Mouse (Mus musculus): ENCODE measurements around the gene Mest.

The Mest gene

DNA sequence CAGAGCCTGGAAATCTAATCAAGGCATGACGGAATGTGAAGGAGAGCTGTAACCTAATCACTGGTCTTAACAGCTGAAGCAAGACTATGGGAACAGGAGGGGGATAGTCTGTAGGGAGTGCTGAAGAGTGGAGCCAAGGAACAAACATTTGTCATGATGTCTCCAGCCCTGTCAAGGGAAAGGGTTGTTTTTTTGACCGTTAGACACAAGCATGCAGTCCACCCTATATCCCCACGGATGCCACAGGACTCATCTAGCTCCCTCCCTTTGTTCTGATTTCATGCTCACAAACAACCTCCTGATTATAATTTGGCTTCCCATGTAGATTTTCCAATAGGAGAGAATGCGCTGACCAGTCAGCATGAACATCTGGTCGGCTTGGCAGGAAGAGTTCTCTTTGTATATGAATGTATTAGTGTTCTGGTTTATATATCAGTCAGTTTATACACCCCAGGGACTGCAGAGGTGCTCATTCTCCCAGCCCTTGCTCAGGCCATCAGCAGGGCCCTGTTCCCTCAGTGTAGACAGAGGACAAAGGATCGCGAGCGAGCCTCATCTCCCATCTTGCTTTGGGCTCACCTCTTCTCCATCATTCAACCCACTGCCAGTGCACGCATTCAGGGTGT is 19.3 kb upstream of the Mest start:
- no peak for DNase-seq (ENCODE audit: extremely low spot score, low spot score)

DNA sequence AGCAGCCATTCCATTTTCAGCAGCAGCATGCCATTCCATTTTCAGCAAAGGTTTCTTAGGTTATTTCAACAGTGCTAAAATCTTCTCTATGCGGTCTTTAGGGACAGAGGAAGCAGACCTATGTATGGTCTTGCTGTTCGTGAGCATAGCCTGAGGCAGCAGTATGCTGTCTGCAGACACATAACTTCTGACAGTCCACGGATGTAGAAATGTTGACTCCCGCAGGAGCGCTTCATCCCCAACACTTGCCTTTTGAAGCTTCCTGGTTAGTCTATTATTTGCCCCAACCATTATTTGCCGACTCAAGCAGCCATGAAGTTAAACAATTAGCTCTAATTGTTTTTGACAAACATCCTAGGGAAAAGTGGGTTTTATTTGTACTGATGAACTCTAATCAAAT is 14.2 kb upstream of the Mest start:
- no peak for DNase-seq (ENCODE audit: extremely low spot score, low spot score)

DNA sequence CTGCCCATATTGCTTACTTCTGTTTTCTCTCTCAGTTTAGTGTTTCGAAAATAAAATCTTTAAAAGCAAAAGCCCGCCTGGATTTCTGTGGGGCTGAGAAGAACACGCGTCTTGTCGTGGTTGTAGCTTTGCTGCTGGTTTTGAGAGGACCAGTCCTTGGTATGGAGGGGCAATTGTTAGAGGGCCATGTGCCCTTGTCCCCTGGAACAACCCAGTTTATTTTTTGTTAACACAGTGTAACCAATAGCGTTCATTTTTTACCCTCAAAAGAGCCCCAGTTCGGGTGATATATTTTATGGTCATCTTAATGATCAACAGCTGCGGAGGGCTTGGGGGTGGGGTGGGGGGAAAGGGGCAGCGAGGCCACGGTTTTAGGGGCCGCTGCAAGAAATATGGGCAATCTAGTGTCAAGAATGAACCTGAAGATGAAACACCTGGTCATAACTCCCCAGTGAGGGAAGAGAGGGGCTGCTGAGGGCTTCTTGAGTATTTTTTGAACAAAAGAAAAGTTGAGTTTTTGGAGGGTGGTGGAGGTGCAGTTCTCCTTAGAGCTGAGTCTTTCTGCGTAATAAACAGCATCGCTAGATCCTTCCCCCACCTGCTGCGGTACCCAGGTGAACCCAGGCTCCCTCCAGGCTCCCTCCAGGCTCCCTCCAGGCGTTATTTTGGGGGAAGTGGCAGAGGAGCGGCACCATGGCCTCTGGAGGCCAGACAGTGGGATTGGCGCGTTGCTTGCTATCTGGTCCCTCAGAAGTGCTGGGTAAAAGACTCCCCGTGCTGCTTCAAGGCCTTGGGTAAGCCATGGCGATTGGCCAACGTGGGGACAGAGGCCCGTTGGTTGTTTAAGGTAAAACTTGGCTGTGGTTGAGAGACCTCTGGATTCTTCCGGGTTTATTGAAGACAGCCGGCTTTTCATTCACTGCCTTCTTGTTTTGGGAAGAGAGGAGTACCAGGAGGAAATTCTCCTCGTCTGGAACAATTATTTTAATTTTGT is 12.7 kb upstream of the Mest start:
- DNase-seq (ENCODE audit: extremely low spot score, low spot score), result no peak

DNA sequence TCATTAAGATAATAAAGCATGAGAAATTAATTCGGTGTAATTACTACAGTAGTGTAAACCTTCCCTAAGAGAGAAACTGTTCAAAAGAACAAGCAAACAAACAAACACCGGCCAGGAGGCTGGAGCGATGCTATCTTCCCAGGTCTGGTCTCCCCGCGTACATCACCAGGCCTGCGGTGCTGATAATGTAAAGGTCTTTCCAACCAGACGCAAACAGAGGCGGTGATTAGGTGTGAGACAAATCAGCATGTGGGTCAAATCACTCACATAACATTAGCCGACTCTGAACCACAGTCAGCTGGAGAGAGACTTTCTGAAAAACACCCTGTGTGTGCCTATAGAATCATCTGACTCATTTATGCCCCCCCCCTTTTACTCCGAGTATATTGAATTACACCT is 12.0 kb upstream of the Mest start:
- DNase-seq (ENCODE audit: extremely low spot score, low spot score), result no peak

DNA sequence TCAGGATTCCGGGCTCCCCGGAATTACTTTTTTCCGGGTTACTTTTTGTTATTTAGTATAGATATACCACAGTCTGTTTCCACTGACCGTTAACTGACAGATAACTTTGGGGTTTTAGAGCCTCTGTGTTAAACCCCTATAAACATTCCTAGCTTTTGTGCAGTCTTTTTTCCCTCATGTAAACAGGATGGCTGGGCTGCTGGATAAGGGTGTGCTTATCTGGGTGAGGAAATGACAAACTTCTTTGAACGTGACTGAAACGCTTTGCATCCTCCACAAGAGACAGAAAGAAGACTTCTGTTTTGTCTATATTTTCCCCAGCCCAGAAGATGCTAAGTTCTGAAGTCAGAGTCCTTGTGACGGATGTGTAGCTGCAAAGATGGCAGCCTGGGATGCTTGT is 10.9 kb upstream of the Mest start:
- no peak for DNase-seq (ENCODE audit: extremely low spot score, low spot score)

DNA sequence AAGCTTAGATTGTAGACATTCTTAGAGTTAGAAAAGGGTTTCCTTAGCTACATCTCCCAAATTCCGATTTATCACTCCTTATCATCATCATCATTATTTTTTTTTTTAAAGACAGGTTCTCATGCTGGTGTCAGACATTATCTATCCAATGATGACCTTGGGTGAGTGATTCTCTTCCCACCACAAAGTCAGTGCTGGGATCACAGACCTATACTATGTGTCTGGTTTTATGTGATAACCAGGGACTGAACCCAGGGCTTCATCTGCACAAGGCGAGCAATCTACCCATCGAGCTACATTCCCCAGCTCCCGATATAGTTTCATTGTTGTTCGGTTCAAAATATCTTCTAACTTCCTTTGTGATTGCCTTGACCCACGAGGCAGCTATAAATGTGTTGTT is 9.9 kb upstream of the Mest start:
- DNase-seq (ENCODE audit: extremely low spot score, low spot score), result no peak

DNA sequence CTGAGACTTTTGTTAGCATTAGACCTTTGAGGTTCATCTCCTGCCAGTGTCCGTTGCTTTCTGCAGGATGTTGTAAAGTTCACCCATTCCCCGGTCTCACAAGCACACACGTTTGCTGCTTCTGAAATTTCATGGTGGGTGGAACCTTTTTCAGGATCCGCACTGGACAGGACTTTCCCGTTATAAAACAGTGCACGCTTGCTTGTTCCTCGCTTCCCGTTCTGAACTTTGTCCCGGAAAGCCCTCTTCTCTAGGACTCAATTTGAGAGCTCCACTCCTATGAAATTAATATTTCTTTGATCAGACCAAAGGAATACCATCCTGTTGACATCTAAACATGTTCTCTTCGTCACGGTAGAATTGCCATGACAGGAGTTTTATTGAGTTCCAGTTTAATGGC is 9.5 kb upstream of the Mest start:
- DNase-seq (ENCODE audit: extremely low spot score, low spot score), result no peak

DNA sequence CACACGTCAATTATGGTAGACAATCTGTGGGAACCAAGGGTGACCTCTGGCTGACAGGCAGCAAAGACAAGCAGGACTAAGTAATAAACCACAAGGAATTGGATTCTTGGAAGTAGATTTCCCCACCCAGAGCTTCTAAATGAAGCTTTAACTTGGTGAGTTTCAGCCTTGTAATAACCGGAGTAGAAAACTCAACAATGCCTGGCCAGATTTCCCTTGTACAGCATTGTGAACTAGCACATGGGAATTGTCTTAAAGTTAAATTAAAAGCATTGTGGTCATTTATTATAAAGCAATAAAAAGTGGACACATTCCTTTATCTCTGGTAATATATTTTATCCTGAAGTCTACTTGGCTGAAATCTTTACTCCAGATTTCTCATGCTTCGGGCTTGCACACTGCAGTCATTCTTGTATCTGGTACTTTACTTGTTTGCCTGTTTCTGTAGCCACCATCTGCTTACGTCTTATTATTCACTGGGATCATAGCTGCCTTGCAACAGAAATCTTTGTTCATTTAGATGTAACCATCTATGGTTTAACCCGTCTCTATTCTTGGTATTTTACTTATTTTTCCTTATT is 8.4 kb upstream of the Mest start:
- no peak for DNase-seq (ENCODE audit: extremely low spot score, low spot score)

DNA sequence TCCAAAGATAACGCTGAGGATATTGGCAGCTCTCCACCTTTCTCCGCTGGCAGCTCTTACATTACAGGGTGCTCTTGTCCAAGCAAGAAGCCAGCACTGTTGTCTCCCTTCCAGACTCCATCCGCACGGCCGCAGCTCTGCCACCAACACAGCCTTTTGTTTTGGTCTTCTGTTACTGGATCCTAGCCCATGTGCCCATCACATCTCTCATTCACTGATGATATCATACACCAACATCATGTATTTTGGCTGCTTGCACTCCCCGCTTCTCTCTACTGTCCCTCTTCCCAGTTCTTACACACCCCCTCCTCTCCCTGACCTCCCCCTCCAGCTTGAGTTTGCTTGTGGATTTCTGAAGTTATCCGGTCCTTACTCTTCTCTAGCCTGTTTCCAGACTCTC is 6.6 kb upstream of the Mest start:
- DNase-seq (ENCODE audit: extremely low spot score, low spot score), result no peak

DNA sequence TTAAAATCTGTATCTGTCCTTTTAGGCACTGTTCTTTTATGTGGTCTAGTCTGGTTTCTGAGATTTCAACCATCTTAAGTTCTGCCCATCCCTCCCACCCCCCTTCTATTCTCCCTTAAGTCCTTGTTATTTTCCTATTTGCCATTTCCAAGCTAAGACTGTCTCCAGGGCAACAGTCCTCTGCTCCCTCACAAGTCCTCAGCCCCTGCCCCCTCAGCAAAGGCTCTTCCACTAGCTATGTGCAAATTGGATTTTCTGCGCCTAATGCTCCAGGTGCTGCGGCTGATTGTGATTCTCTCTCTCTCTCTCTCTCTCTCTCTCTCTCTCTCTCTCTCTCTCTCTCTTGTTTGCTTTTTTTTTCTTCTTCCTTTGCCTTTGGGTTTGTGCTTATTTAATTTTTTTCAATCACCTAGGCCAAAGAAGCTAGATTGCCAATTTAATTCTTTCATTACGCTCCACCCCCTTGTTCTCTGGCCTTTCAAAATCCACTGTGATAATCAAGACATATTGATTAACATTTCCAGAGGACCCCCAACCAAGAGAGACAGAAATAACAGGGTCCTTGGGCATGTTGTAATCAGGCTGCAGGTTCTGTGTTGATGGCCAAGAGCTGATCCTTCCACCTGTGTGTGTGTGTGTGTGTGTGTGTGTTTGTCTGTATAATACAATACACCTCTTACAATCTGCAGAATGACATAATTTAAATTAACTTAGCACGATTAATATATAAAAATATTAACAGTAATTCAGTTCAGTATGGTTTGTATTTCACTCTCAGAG is 772 bp upstream of the Mest start:
- no peak for DNase-seq (ENCODE audit: extremely low spot score, low spot score)

DNA sequence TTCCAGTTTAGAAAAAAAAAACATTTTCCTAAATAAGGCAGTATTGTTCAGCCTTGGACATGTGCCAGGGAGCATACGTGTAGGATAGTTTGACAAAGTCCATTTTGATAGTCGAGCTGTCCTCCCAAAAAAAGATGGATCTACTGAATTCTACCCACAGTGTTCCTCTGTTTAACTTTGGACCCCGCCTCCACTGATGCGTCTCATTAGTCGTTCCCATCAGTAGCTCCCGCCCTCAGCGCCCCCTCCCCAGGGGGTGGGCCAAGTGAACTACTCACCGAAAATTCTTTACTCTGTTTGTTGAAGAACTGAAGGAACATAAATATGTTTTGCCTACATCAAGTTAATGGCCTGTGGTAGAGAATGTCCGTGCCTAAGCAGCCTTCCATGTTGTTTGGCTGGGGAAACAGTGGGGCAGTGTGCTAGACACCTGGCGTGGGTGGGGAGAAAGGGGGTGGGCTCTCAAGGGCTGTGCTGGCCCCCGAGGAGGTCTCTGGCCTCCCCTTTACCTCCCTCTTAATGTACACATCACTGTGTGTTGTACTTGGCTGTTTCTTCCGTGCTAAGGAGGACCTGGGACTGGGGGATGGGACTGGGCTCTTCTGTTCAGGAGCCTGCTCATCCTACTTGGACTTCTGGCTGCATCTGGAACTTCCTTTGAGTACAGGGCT is 7.1 kb downstream of the Mest start:
- no peak for DNase-seq (ENCODE audit: extremely low spot score, low spot score)

DNA sequence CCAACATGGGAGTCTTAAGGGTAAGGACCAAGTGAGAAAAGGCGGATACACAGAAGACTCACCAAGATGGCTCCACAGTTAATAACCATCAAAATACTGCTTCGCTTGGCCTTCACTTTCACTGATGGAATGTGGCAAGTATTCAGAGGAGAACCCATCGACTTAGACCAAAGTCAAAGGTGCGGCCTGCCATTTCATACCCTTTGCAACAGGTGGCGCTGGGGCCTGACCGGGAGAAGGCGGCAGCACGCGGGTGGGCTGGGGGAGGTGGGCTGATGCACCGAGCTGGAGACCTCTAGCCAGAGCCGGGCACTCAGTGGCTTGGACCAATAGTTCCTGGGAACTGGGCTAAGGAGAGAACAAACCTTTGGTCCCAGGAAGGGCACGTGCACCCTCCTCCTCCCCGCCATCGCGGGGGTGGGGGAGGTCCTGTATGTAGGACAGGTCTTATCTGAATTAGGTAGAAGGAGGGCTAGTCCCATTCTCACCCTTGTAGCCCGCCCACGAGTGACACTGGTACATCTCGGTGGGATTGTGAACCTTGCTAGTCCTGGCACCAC is 9.3 kb downstream of the Mest start:
- DNase-seq (ENCODE audit: extremely low spot score, low spot score), result no peak

DNA sequence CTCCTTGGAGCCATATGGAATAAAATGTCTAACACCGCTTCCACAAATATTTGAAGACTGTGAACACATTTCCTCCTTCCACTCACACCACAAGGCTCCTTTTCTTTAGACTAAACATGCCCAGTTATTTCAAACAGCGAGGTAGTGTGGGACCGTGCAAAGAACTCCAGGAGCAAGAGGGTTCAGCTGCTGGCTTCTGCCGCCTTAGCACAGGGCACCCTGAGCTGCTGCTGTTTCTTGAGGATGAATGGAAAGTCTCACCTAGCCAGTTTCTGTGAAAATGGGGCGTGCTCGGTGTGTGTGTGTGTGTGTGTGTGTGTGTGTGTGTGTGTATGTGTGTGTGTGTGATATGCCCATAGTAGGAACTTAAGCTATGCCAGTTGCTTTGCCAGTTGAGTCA is 11.1 kb downstream of the Mest start:
- DNase-seq (ENCODE audit: extremely low spot score, low spot score), result no peak

DNA sequence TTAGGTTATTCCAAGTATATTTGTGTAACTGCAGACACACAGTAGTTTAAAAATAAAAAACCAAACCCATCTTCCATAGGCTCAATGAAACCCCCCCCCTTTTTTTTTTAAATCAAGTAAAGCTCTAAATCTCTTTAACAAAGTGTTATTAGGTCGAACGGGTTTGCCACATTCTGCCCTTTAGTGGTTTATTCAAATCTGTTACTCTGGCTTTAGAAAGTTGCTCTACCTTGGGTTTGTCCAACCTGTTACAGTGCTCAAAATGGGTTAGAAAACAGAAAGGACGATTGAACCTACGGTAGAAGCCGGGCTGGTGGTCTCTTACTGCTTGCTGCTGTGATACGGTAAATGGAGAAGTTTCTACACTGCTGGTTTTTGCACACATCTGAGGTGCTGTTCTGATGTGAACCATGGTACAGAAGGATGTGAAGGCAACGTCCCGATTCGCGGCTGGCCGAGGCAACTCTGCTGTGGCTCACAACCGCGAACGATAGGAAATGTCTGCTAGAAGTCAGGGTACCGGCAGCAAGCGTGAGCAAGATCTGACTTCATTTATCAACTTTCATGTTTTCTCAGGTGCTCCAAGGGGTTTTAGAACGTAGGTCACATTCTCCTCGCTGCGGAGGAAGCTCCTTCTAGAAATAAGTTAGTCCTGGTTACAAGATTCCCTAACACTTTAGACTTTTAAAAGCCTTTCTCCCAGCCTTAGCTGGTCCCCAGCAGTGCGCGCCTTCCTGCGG is 11.8 kb downstream of the Mest start:
- no peak for DNase-seq (ENCODE audit: extremely low spot score, low spot score)

DNA sequence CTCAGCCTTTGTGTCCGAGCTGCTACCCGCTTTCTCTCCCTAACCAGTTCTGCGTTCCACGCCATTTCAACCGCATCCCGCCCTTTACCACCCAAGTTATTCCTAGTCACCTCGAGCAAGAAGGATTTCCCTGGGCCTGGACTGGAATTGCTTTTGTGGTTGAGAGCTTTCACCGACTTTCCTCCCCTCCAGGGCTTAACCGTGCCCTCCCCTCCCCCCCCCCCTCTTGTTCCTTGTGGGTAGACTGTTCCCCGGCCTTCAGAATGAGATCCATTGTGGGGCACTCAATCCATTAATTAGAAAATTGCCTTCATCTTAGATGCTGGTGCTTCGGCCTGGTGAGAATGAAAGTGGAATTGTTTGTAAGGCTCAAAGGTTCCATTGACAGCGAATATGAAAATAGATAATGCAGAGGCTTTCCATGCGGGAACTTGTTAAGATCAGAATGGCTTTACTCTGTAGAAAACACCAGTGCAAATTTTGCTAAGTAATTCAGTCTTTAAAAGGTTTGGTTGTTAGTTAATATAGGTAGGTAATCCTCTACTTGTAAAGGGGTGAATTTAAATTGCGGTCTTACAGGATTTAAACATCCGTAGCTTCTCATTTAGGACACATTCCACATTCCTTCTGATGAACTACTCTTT is 12.5 kb downstream of the Mest start:
- peak; percentile 52 for DNase-seq (ENCODE audit: extremely low spot score, low spot score)

DNA sequence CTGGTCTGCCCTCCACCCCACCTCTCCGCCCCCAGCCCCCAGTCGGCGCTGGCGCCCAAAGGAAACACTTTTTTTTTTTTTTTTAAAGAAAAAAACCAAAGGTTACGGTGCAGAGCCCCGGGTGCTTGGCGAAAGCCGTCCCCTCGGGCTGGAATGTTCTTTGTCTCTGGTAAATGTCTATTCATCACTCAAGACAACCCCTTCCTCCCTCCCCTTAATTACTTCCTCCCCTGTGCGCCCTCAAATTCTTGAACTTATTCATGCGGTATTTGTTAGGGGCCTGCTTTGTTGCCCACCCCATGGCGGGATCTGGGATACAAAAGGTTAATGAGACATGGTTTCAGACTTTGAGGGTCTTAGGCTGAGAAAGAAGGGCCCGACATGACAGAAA is 13.0 kb downstream of the Mest start:
- no peak for DNase-seq (ENCODE audit: extremely low spot score, low spot score)

DNA sequence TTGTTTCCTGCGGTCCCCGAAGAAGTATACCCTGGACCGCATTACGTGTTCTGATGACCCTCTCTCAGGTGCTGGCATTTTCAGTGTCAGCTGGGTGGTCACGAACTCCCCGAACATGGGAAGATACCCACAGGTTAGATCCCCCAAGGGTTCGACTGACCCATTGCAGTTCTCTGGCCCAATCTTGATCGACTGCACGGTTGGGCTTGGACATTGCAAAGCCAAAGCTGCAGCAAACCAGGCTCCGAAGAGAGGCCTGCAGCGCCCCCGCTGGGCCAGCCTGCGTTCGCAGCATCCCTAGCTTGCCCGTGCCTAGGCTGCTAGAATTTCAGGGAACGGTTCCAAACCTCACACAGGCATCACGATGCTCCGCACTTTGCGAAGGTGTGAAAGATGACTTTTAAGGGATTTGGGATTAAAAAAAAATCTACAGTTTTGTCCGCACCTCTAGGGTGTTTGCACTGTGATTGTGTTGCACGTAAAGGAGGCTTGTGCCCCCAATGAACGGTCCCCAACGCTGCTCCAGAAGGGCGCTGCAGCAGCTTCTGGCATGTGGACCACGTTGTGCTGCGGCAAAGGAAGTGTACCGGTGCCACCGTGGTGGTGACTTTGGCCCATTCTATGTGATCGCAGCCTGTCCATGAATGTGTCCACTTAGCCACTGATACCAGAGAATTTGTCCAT is 13.7 kb downstream of the Mest start:
- peak; percentile 77 for DNase-seq (ENCODE audit: extremely low spot score, low spot score)

DNA sequence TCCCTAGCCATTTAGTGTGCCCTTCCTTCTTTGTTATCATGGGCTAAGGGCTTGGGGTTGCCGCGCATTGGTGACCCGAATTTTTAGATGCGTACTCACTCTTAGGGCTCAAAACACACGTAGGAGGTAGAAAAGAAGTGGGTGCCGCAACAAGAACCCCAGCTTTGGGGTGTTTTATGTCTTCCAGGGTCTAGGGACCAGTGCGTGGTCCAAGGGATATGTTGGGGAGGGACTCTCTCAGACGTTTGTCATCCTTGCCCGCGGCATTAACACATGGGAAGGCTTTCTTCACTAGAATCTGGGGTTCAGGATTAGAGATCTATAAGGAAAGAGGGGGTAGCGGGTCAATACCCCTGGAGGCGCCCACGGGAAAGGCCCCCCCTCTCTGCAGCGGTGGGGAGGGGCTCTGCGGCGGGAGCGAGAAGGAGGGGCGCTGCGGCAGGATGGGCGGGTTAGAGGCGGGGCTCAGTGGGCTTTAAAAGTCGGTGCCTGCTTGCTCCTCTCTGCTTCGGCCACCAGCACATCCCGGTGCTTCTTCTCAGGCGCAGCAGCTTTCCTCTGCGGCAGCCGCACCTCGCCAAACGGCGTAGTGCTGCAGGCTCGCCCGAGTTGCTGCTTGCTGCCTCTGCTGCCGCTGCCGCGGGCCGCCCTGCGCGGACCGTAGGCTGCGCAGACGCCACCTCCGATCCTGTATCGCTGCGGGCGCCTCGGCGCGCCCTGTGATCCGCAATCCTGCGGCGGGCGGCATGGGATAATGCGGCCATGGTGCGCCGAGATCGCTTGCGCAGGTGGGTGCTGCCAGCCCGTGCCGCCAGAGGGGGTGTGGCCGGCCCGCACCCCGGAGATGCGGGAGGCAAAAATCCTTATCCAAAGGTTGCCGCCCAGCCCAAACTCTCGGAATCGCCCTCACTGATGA is 14.5 kb downstream of the Mest start:
- DNase-seq (ENCODE audit: extremely low spot score, low spot score), result peak; percentile 81
